Mouse (Mus musculus) midbrain, embryonic 12.5 days (tissue): ENCODE results near the gene Gm2000. TPM values are rescaled to one million over a fixed set of nuclear protein-coding genes. Genes with fewer than 3 reads are reported as not detected.
"Not testable (repeated sequence)": the region's sequence is repeated elsewhere in the genome, so short reads cannot be mapped to it uniquely, and the experiment has no call there.

Experiments
- ATAC-seq: fragments of 200-750 bp; cut with Nextera tagmentation; 2 replicates; pipeline ENCODE4 v1.8.0; 2017; ENCODE audit warnings: low read depth, moderate TSS enrichment, moderate library complexity; ENCODE audit not compliant: low FRiP score
- H3K27ac ChIP-seq: fragments of 300-500 bp; sonication (generic); replicated peaks from 2 replicates; pipeline ENCODE4 v1.5.1; 2016; ENCODE audit warnings: mild to moderate bottlenecking
- H3K27me3 ChIP-seq: fragments of 300-500 bp; sonication (generic); 2 replicates; pipeline ENCODE4 v1.6.1; 2016; ENCODE audit warnings: mild to moderate bottlenecking
- H3K36me3 ChIP-seq: fragments of 300-500 bp; sonication (generic); 2 replicates; pipeline ENCODE4 v1.6.1; 2016
- H3K4me1 ChIP-seq: fragments of 300-500 bp; sonication (generic); 2 replicates; pipeline ENCODE4 v1.6.1; 2016
- H3K4me2 ChIP-seq: fragments of 300-500 bp; sonication (generic); replicated peaks from 2 replicates; pipeline ENCODE4 v1.6.1; 2016; ENCODE audit warnings: mild to moderate bottlenecking, moderate library complexity
- H3K4me3 ChIP-seq: fragments of 300-500 bp; sonication (generic); 2 replicates; pipeline ENCODE4 v1.5.1; 2016; ENCODE audit warnings: mild to moderate bottlenecking
- H3K9ac ChIP-seq: fragments of 300-500 bp; sonication (generic); replicated peaks from 2 replicates; pipeline ENCODE4 v1.6.1; 2016; ENCODE audit warnings: mild to moderate bottlenecking, moderate library complexity
- H3K9me3 ChIP-seq: fragments of 300-500 bp; sonication (generic); 2 replicates; pipeline ENCODE4 v1.6.1; 2016; ENCODE audit warnings: mild to moderate bottlenecking
- WGBS: fragments of 180-500 bp; shearing (Covaris S2); methylation state at CpG from one replicate; pipeline ENCODE4 v1.1.7; 2016; 5-methylcytosine and 5-hydroxymethylcytosine counted together
- polyA plus RNA-seq: library from polyadenylated mRNA; unstranded; fragments of >200 nt; fragmentation: Nextera tagmentation; extraction: Ambion mirVana; gene quantifications from 2 replicates; pipeline ENCODE4 v1.2.1, GENCODE M21; 2016

Gene Gm2000
- 683 and 713 TPM in 2 replicates for polyA plus RNA-seq

GRCm38 (mm10) chr1:156365740-156366139, at the start of gene Gm2000:
TSS of gene Gm2000 (plus strand) at chr1:156366040.
- Histone ChIP-seq H3K36me3 (no peaks in the 10 kb centered on the region), H3K4me2 (no peak within 1 kb of the TSS), H3K4me3 (no peak within 1 kb of the TSS), H3K4me1 (no peaks in the 10 kb centered on the region), H3K9me3 (0 out of 2 replicates have a peak, but pooled peaks cover 4% of the 10 kb centered on the region), H3K27ac (no peak within 1 kb of the TSS), H3K9ac (no peak within 1 kb of the TSS), H3K27me3 (no peaks in the 10 kb centered on the region)
- no peak for ATAC-seq
- 92% methylated on average over 8 of the region's 8 CpGs for WGBS

GRCm38 (mm10) chr1:156323126-156323525, 42.7 kb upstream of the Gm2000 start:
- Histone ChIP-seq H3K36me3 (no peaks in the 10 kb centered on the region), H3K9ac (no peak overlapping the region), H3K9me3 (no peaks in the 10 kb centered on the region), H3K27me3 (no peaks in the 10 kb centered on the region), H3K27ac (no peak overlapping the region), H3K4me1 (no peaks in the 10 kb centered on the region), H3K4me2 (no peak overlapping the region), H3K4me3 (no peak overlapping the region)
- WGBS, result 90% methylated on average over 9 of the region's 9 CpGs
- no peak for ATAC-seq

- no peak overlapping the region for H3K4me2 ChIP-seq
- no peak overlapping the region for H3K27ac ChIP-seq
- WGBS, result 84% methylated on average over 4 of the region's 4 CpGs
- H3K36me3 ChIP-seq, result no peaks in the 10 kb centered on the region
- H3K9ac ChIP-seq, result no peak overlapping the region
- no peaks in the 10 kb centered on the region for H3K27me3 ChIP-seq
- no peaks in the 10 kb centered on the region for H3K4me1 ChIP-seq
- no peak overlapping the region for H3K4me3 ChIP-seq
- ATAC-seq, result no peak
- no peaks in the 10 kb centered on the region for H3K9me3 ChIP-seq
Observed at GRCm38 (mm10) chr1:156340847-156341246, 25.0 kb upstream of the Gm2000 start.

- ATAC-seq, result no peak
- Histone ChIP-seq H3K4me1 (no peaks in the 10 kb centered on the region), H3K36me3 (no peaks in the 10 kb centered on the region), H3K9me3 (no peaks in the 10 kb centered on the region), H3K9ac (no peak overlapping the region), H3K27ac (no peak overlapping the region), H3K4me3 (no peak overlapping the region), H3K27me3 (no peaks in the 10 kb centered on the region), H3K4me2 (no peak overlapping the region)
- 82% methylated on average over 4 of the region's 4 CpGs for WGBS
Observed at GRCm38 (mm10) chr1:156344433-156344832, 21.4 kb upstream of the Gm2000 start.

GRCm38 (mm10) chr1:156345633-156346032, 20.2 kb upstream of the Gm2000 start:
- Histone ChIP-seq H3K27me3 (no peaks in the 10 kb centered on the region), H3K9ac (no peak overlapping the region), H3K4me1 (no peaks in the 10 kb centered on the region), H3K4me2 (no peak overlapping the region), H3K27ac (no peak overlapping the region), H3K36me3 (no peaks in the 10 kb centered on the region), H3K9me3 (no peaks in the 10 kb centered on the region), H3K4me3 (no peak overlapping the region)
- ATAC-seq, result no peak
- 93% methylated on average over 4 of the region's 4 CpGs for WGBS

GRCm38 (mm10) chr1:156349031-156349430, 16.8 kb upstream of the Gm2000 start:
- 81% methylated on average over 4 of the region's 4 CpGs for WGBS
- H3K4me2 ChIP-seq, result no peak overlapping the region
- no peaks in the 10 kb centered on the region for H3K36me3 ChIP-seq
- no peaks in the 10 kb centered on the region for H3K4me1 ChIP-seq
- no peaks in the 10 kb centered on the region for H3K9me3 ChIP-seq
- H3K4me3 ChIP-seq, result no peak overlapping the region
- no peak for ATAC-seq
- no peak overlapping the region for H3K27ac ChIP-seq
- H3K9ac ChIP-seq, result no peak overlapping the region
- H3K27me3 ChIP-seq, result no peaks in the 10 kb centered on the region

- H3K36me3 ChIP-seq, result no peaks in the 10 kb centered on the region
- no peak overlapping the region for H3K9ac ChIP-seq
- H3K27ac ChIP-seq, result no peak overlapping the region
- H3K4me3 ChIP-seq, result no peak overlapping the region
- 89% methylated on average over 4 of the region's 4 CpGs for WGBS
- no peak overlapping the region for H3K4me2 ChIP-seq
- no peaks in the 10 kb centered on the region for H3K27me3 ChIP-seq
- no peaks in the 10 kb centered on the region for H3K9me3 ChIP-seq
- no peaks in the 10 kb centered on the region for H3K4me1 ChIP-seq
- no peak for ATAC-seq
Observed at GRCm38 (mm10) chr1:156350441-156350840, 15.4 kb upstream of the Gm2000 start.

GRCm38 (mm10) chr1:156352466-156352865, 13.4 kb upstream of the Gm2000 start:
- WGBS, result 93% methylated on average over 2 of the region's 2 CpGs
- Histone ChIP-seq H3K9ac (no peak overlapping the region), H3K27me3 (no peaks in the 10 kb centered on the region), H3K4me3 (no peak overlapping the region), H3K4me2 (no peak overlapping the region), H3K9me3 (no peaks in the 10 kb centered on the region), H3K27ac (no peak overlapping the region), H3K36me3 (no peaks in the 10 kb centered on the region), H3K4me1 (no peaks in the 10 kb centered on the region)
- ATAC-seq, result no peak

GRCm38 (mm10) chr1:156381217-156381616, 15.4 kb downstream of the Gm2000 start:
- Histone ChIP-seq H3K27ac (no peak overlapping the region), H3K36me3 (no peaks in the 10 kb centered on the region), H3K9me3 (no peaks in the 10 kb centered on the region), H3K9ac (no peak overlapping the region), H3K27me3 (no peaks in the 10 kb centered on the region), H3K4me3 (no peak overlapping the region), H3K4me2 (no peak overlapping the region), H3K4me1 (no peaks in the 10 kb centered on the region)
- 89% methylated on average over 3 of the region's 3 CpGs for WGBS
- no peak for ATAC-seq

GRCm38 (mm10) chr1:156386232-156386631, 20.4 kb downstream of the Gm2000 start:
- Histone ChIP-seq H3K27ac (no peak overlapping the region), H3K4me1 (no peaks in the 10 kb centered on the region), H3K36me3 (no peaks in the 10 kb centered on the region), H3K27me3 (no peaks in the 10 kb centered on the region), H3K9me3 (no peaks in the 10 kb centered on the region), H3K4me3 (no peak overlapping the region), H3K4me2 (no peak overlapping the region), H3K9ac (no peak overlapping the region)
- ATAC-seq, result no peak
- WGBS, result 93% methylated on average over 4 of the region's 4 CpGs

- H3K4me3 ChIP-seq, result no peak overlapping the region
- 75% methylated on average over 3 of the region's 3 CpGs for WGBS
- no peaks in the 10 kb centered on the region for H3K9me3 ChIP-seq
- no peak overlapping the region for H3K4me2 ChIP-seq
- H3K27ac ChIP-seq, result no peak overlapping the region
- H3K27me3 ChIP-seq, result no peaks in the 10 kb centered on the region
- H3K36me3 ChIP-seq, result no peaks in the 10 kb centered on the region
- ATAC-seq, result no peak
- H3K9ac ChIP-seq, result no peak overlapping the region
- no peaks in the 10 kb centered on the region for H3K4me1 ChIP-seq
Observed at GRCm38 (mm10) chr1:156386880-156387279, 21.0 kb downstream of the Gm2000 start.

- WGBS, result 91% methylated on average over 4 of the region's 4 CpGs
- H3K4me3 ChIP-seq, result no peak overlapping the region
Observed at GRCm38 (mm10) chr1:156393148-156393547, 27.3 kb downstream of the Gm2000 start.

GRCm38 (mm10) chr1:156400159-156400558, 34.3 kb downstream of the Gm2000 start:
- H3K9ac ChIP-seq, H3K4me2 ChIP-seq, H3K36me3 ChIP-seq, H3K27ac ChIP-seq, H3K27me3 ChIP-seq, ATAC-seq, H3K9me3 ChIP-seq, H3K4me1 ChIP-seq, H3K4me3 ChIP-seq: not testable (repeated sequence)
- WGBS, result 81% methylated on average over 3 of the region's 3 CpGs

More at GRCm38 (mm10) chr1:156393148-156393547, 27.3 kb downstream of the Gm2000 start:
- no peak overlapping the region for H3K27ac ChIP-seq
- ATAC-seq, result no peak
- no peaks in the 10 kb centered on the region for H3K27me3 ChIP-seq
- no peaks in the 10 kb centered on the region for H3K36me3 ChIP-seq
- no peak overlapping the region for H3K4me2 ChIP-seq
- no peak overlapping the region for H3K9ac ChIP-seq
- no peaks in the 10 kb centered on the region for H3K9me3 ChIP-seq
- H3K4me1 ChIP-seq, result no peaks in the 10 kb centered on the region
